Mouse (Mus musculus) erythroblast, adult 5-6 weeks (primary cell): ENCODE results near the gene Klc1. TPM values are rescaled to one million over a fixed set of nuclear protein-coding genes. Genes with fewer than 3 reads are reported as not detected.

ENCODE experiments used
- ATAC-seq: replicated peaks from 2 replicates; pipeline ENCODE4 v1.8.0; 2016; ENCODE audit warnings: moderate number of reproducible peaks, mild to moderate bottlenecking, moderate TSS enrichment, inconsistent platforms; ENCODE audit not compliant: poor library complexity, low FRiP score, severe bottlenecking
- total RNA-seq, 2 experiments: library from RNA; stranded (forward) in 1 of 2; stranded (reverse) in 1 of 2; fragments of 150-400 nt in 1 of 2; fragments of 200-764, 138-1000 nt in 1 of 2; gene quantifications; 2 replicates each; pipeline versions ENCODE4 v1.2.3 to v1.2.4; 2015 to 2017; ENCODE audit warnings: low replicate concordance in 2 of 2

Gene Klc1
- total RNA-seq, 2 experiments from 2014 or later: 12.9 to 13.1 TPM

- ATAC-seq: no peak
These were observed 17.3 kb upstream of the Klc1 start for GRCm38 (mm10) chr12:111741338-111741737.

GRCm38 (mm10) chr12:111743419-111743818 is 15.2 kb upstream of the Klc1 start:
- 0 out of 2 replicates have a peak, but pooled peaks have one; percentile 12 for ATAC-seq

DNA sequence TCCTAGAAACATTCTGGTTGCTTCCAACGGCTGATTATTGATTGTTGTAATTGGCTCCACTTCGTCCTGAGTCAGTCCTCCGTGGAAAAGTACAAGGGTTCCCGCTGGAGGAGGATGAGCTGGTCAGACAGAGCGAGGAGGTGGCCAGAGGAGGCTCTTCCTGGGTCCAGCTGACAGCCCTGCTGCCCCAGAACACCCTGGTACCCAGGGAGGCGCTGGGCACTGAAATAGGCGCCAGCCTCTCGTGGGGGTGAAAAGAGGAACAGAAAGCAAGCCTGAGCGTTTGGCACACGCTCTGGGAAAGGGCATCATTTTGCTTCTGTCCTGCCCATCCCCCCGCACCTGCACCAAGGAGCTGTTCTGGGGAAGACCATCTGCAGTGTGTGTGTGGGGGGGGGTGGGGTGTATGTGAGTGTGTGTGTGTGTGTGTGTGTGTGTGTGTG is 14.6 kb upstream of the Klc1 start:
- no peak for ATAC-seq

DNA sequence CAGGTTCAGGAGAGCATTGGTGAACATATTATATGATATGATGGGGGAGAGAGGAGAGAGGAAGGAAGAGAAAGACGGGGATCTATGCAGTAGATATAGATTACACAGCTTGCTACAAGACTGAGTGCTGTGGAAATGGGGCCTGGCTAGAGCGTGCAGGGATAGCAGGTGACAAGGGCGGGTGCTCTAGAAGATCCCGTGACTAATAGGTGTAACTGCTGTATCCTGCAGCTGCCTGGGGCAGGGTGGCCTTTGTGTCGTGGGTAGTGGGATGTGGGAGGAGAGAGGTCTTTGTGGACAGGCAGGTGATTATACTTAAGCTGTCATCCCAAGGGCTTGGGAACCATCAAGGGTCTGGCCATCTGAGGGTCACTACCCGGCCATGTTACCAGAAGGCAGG is 13.4 kb upstream of the Klc1 start:
- ATAC-seq: no peak

GRCm38 (mm10) chr12:111746091-111746490 is 12.6 kb upstream of the Klc1 start:
- no peak for ATAC-seq

DNA sequence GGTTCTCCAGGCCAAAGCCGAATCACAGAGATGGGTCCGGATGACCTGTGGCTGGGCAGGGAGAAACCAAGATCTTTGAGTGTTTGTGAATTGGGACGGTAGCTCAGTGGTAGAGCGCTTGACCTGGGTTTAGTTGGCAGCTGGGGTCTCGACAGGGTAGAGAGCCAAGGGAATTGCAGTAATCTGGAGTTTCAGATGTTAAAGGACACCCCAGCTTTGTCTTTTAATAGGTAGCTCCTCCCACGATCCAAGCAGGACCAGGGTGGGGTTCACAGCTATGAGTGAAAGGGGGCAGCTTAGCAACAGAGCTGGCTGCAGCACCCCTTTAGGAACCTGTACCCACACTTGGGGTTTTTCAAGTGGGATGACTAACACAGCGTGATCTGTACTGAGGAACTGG is 11.2 kb upstream of the Klc1 start:
- ATAC-seq: no peak

DNA sequence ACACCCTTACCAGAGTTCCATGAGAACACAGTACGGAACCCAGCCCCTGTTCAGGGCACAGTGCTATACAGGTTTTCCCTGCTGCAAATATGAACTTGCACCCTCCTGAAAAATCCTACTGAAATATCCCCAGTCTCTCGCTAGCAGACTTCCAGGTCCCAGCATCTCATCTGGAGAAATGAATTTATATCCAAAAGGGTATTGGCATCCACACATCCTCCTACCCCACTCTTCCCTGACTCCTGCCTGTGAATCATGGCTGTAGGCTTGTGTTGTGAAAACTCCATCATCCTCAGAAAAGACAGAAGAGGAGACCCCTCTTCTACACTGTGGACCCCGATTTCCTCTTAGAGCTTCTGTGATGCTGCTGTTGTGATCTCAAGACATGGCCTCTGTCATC is 7.9 kb upstream of the Klc1 start:
- no peak for ATAC-seq

- ATAC-seq: no peak
These were observed 6.2 kb upstream of the Klc1 start for GRCm38 (mm10) chr12:111752491-111752890.

DNA sequence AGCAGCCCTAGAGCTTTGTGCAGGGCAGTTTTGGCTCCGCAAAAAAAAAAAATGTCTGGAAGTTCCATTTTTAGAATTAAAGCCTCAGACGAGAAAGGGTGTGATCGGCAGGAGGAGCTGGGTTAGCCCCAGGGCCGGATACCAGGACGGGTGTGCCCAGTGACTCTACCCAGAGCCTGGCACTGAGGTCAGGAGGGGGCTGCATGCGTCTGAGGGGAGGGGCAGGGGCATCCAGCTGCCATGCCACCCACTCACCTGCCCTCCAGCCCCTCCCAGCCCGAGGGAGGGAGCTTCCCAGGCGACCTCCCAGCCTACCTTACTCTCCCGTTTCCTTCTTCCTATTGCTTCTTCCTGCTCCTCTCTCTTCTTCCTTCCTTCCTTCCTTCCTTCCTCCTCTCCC is 5.3 kb upstream of the Klc1 start:
- ATAC-seq: no peak

DNA sequence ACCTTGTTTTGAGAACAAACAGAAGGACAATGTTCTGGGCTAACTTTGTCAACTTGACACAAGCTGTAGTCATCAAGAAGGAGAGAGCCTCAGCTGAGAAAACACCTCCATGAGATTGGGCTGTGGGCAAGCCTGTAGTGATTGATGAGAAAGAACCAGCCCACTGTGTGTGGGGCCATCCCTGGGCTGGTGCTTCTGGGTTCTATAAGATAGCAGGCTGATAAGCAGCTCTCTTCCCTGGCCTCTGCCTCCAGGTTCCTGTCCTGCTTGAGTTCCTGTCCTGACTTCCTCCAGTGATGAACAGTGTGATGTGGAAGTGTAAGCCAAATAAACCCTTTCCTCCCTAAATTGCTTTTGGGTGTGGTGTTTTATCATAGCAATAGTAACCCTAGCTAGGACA is 3.9 kb upstream of the Klc1 start:
- no peak for ATAC-seq

DNA sequence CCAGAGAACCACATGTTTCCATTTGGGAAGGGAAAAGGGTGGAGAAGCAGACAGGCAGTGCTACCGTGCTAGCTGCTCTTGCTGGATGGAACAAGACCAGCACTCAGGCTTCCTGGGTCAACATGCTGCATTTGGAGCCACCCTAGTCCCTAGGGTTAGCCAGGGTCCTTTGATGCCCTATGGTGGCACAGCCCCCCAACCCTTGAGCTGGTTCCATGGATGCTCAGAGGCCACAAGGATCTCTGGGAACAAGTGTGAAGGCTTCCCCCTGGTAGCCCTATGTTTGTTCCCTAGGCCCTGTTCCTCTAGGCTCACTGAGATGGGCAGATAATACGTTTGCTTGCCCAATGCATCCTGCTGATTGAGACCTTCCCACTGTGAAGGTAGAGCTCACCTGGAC is 3.4 kb upstream of the Klc1 start:
- no peak for ATAC-seq

GRCm38 (mm10) chr12:111756082-111756697 is 2.5 kb upstream of the Klc1 start:
- no peak for ATAC-seq

GRCm38 (mm10) chr12:111756698-111757082 is 2.0 kb upstream of the Klc1 start:
- no peak for ATAC-seq

DNA sequence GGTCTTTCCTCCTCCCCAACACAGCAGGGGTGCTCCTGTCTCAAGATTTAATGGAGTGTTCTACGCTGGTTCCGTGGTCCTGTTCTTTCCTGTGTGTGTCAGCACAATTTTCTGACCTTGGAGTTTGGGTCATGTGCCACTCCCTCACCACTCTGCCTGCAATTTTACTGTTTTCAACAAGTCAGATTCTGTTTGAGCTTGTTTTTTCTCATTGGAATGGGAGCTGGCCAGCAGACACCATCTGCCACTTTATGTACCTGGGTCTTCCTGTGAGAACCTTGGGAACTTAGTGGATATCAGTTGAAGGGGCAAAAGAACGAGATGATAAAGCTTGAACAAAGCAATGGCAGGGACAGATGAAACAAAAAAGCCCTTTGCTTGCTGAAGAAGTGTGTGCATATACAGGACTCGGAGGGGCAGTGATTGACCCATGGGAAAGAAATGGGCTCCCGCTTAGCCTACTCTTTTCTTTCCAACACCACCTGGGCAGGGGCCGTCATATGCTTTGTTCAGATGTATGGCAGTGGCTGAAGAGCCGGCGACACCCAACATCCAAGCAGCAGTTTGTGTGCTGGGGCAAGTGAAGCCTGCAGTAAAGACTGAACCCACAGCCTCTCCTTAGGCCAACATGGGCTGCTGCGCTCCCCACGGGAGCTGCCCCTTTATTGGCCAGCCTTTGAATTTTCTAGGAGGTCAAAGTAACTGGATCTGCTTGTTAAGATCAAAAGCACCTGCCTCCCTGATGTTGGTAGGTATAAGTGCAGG is 906 bp upstream of the Klc1 start:
- ATAC-seq: no peak

- peak; percentile 26 for ATAC-seq
These were observed 770 bp downstream of the Klc1 start for GRCm38 (mm10) chr12:111759176-111760061.

DNA sequence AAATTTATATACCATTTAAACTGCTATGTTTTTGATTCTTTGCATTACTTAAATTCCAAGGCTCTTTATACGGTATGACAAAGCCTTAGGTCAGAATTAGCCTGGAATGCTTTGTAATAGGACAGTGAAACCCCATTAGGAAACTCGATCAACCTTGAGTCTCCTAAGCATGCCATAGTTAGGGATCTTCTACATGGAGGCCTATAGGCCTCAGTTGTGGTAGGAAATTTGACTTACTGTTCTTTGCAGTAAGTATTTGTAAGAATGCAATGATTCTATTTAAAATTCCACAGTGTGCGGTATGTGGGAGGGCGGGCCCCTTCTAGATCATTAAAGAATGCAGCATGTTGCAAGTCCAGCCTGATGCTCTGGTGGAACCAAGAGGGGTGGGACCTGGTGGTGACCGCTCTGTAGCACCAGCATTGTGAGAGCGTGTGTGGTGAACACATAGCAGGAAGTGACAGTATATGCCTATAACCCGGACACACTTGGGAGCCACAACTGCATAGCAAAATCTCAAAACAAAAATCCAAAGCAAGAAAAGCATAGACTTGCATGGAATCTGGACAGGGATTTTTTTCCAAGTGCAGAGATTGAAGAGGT is 1.8 kb downstream of the Klc1 start:
- ATAC-seq: no peak

DNA sequence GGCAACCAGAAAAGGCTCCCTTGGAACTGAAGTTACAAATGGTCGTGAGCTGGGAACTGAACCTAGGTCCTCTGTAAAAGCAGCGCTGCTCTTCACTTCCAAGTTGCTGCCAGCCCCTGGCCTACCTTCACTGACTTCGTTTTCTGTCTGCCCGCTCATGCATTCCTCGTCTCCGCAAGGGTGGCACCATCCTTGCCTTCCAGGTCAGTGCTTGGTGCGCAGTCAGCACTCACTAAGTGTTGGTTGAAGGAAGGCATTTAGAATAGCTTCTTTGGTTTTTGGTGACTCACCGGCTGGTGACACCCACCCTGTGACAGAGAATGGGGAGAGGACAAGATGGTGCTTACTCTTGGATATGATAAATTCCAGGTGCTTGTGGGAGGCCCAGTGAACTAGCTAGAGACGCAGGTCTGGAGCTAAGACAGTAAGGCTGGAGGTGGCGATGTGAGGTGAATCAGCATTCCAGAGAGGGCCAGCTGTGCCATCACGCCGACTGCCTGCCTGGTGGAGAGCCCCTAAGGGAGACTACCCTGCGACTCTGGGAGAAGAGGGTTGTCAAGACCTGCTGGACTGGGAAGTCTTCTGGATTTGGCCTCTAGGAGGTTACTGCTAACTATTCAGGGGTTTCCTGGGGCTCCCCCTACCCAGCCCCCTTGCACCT is 4.1 kb downstream of the Klc1 start:
- ATAC-seq: no peak

DNA sequence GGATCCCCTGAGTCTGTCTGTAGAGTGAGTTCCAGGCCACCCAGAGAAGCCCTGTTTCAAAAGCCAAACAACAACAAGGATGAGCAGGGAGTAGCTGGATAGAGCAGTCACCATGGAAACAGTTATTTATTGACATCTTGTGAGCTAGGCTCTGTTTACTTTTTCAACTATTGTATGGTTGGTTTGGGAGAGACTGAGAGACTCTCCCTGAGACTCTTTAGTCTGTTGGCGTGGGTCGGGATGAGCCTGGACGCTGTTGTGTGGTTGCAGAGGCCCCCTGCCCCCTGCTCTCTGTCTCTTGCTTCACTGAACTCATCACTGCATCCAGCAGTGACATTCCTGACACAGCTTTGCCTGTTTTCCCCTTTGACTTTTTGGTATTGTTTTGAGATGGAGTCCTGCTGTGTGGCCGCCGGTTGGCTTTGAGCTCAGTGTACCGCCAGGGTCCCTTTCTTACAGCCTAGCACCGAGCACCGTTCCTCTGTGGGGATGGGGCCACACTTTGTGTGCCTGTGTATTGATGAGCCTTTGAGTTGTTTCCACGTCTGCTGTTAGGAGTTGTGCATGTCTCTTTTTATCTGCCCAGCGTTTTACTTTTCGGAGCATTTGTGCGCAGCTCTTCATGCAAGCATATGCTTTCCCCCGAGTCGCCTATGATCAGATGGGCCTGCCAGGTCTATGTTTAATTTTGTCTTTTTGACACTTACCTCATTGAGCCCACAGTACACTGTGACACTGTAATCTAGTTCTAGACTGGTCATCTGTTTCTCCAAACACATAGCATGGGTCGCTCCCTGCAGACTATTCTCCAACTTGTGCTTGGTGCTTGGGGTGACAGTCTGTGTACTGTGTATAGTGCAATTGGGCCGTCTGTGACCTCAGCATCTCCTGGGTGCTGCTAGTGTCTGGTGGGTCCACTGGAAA is 7.9 kb downstream of the Klc1 start:
- no peak for ATAC-seq
